Mouse (Mus musculus) mouse embryonic stem cell (cell line): ENCODE results near the gene Rab5c.

Source experiments
- in situ Hi-C, 2 experiments: fragments of 300-500 bp; cut with MboI; formaldehyde crosslinking; loops; 1 replicate in 1 of 2; 3 replicates in 1 of 2; pipeline ENCODE4 v1.14.3; 2019 to 2020; ENCODE audit warnings: low sequenced_read_pairs in 2 of 2, low pct_unique_long_range_greater_than_20kb in 1 of 2, mixed read lengths in 1 of 2; ENCODE audit not compliant: unreplicated experiment in 1 of 2

Rab5c gene

DNA sequence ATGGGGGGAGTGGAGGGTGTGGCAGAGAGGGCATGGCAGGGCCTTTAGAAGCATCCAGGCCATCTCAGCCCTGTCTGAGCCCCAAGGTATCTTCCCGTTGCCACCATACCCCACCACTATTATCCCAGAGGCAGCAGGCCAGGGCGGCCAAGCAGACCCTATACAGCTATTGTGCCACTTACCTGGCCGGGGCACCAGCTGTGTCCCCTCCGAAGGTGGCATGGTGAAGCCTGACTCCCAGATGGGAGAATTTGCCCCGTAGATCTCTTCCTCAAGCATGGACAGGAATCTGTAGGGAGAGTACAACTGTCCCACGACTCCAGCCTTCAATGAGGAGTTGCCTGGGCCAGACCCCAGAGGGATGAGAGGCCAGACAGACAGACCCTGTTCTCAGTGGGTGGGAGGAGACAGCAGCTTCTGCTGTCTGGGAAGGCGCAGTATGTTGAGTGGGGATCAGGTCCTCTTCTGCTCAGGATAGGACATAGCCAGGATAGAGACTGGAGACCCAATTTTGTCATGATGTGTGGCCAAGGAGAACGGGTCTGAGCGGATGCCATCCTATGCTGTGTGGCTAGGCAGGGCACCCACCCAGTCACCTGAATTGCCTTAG is 28.7 kb downstream of the Rab5c start:
- in situ Hi-C loops: loop anchor here in 1 of 2 experiments (10.0 kb wide), 1 partner anchor 345 kb away; no protein-coding TSS in a partner anchor

DNA sequence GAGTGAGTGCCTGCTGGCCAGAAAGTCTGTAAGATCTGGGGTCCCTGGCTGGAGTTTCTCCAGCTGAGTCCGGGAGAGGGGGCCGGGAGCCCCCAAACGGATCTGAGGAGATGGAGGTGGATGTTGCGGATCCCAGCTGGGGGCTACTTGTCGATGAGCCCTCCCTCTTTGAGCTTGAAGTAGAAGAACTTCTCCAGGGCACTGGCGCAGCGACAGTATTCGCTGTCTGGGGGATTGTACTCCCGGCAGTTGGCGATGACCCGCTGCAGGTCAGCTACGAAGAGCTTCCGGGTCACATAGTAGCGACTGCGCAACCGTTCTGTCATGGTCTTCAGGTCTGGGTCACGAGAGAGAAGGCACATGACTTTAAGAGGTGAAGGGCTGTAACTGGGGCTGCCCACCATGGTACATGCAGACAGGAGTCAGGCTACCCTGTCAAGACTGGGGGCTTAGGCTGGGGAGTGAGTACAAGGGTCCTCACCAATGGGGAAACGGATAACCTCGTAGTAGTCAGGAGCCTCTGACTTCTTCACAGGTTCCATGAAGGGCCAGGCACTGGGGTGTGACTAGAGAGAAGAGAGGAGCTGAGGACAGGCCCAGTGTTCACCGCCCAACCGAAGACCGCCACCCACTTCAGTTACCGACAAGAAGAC is 32.8 kb downstream of the Rab5c start:
- in situ Hi-C loops: loop anchor here in 1 of 2 experiments (10.0 kb wide), 1 partner anchor 340 kb away; no protein-coding TSS in a partner anchor

DNA sequence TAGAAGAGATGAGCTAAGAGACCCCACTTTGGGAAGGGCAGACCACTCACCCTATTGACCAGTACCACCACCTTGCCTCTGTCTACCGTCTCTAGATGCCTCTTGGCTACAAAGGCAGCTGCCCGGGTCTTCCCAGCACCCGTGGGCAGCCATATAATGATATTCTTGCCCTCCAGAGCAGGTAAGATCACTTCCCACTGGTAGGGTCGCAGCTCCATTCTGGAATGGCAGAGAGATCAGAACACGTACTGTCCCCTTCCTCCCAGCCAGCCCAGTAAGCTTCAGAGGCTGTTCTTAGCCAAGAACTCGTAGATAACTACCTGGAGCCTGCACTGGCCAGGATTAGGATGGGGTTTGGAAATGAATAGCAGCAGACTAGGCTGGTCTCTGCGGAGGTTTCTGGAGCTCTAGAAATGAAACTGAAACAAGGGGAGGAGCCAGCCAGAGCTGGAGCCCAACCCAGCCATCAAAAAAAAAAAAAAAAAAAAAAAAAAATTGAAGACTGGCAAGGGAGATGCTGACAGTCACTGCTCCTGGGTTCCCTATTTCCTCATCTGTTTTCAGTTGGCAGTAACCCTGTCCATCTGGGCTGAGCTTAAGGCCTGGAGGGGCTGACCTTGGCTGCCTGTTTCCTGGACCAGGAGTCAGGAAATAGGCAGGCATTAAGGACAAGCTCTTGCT is 34.0 kb downstream of the Rab5c start, which contains the start of gene Dhx58:
Gene Dhx58, minus strand, starts transcription at position 421 of the 681 bp plus-strand sequence.
- in situ Hi-C loops: loop anchor here in 1 of 2 experiments (10.0 kb wide), 1 partner anchor 339 kb away; no protein-coding TSS in a partner anchor

DNA sequence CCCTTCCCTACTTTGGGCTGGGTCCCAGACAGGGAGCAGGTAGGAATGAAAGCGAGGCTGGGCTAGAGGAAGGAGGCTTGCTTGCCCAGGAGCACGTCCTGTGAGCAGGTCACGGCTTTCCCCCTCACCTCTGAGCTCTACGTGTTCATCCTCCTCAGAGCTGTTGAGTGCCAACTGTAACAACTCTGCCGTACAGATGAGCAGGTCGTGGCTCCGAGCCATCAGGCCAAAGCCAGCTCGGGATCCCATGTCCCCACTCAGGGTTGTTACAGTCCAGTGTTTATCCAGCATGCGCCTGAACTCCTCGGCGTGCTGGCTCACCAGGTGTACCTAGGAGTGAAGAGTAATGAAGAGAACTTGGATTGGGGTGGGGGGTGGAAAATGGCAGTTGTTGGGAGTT is 34.6 kb downstream of the Rab5c start:
- in situ Hi-C loops: loop anchor here in 1 of 2 experiments (10.0 kb wide), 1 partner anchor 339 kb away; no protein-coding TSS in a partner anchor

DNA sequence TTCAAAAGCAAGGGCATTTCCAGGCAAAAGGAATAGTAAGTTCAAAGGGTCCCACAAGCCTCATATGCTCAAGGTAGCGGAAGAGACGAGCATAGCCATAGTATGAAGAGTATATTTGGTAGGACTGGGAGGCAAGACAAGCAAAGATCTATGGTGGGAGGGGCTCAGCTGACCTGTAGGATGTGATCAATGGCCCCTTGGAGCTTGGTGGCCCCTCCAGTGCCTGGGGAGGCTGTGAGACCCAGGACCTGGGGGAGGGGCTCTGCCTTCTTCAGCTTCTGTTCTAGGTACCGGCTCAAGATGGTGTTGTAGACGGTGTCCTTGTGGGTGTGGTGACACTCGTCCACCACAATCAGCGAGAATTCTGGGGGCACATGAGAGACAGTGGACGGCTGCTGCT is 35.1 kb downstream of the Rab5c start:
- in situ Hi-C loops: loop anchor here in 1 of 2 experiments (10.0 kb wide), 1 partner anchor 338 kb away; no protein-coding TSS in a partner anchor

DNA sequence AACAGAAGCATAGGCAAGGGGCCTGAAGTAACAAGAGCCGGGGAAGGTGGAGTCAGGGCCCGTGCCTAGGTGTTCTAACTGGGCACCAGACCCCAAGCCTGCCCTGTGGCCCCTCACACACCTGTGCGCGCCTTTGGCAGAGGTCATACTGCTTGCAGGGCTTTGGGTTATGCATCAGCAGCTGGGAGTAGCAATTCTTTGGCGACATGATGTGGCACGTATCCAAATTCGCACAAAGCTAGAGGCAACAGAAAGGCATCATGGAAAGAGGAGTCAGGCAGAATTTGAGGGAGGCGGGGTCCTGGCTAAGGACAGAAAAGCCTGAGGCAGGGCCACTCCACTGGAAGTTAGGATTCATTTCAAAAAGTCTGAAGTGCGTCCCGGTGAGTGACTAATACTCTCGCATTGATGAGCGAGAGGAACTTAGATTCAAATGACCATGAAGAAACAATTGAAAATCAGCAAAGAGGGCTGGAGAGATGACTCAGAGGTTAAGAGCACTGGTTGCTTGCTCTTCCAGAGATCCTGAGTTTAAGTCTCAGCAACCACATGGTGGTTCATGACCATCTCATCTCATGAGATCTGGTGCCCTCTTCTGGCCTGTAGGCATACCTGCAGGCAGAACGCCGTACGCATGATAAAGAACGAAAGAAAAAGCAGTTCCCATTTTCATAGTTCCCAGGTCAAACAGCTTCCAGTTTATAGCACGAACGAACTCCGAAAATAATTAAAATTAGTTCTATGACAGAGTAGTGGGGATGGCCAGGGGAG is 35.7 kb downstream of the Rab5c start:
- in situ Hi-C loops: loop anchor here in 1 of 2 experiments (10.0 kb wide), 1 partner anchor 337 kb away; no protein-coding TSS in a partner anchor

DNA sequence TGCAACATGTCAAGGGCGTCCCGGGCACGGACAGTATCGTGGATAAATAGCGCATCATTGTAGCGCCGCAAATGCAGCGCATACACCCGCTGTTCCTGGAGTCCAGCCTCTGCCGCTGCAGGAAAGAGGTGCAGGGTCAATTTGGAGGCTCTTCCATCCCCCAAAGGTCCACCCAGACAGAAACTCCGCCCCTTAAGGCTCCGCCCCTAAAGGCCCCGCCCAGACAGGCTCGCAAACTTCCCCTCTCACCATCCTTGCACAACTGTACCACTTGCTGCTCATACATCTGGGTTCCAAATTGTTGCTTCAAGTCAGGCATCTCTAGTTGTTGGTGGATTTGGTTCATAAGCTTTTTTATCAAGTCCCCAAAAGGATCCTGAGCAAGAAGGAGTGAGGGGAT is 36.7 kb downstream of the Rab5c start:
- in situ Hi-C loops: loop anchor here in 1 of 2 experiments (10.0 kb wide), 1 partner anchor 336 kb away; no protein-coding TSS in a partner anchor

DNA sequence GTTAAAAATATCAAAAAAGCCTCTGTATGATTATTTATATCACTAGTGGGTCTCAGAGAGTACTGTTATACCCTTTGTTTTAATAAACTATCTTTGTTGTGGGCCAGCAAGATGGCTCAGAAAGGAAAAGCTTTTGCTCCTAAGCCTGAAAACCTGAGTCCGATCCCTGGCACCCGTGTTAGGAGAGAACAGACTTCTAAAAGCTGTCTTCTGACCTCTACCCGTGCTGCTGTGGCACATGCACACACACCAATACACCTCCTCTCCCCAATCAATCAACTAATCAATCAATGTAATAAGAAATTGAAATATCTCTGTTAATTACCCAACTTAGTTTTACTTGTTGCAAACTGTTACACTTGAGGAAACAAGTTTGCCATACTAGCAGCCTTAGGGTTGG is 37.3 kb downstream of the Rab5c start:
- in situ Hi-C loops: loop anchor here in 1 of 2 experiments (10.0 kb wide), 1 partner anchor 336 kb away; no protein-coding TSS in a partner anchor

DNA sequence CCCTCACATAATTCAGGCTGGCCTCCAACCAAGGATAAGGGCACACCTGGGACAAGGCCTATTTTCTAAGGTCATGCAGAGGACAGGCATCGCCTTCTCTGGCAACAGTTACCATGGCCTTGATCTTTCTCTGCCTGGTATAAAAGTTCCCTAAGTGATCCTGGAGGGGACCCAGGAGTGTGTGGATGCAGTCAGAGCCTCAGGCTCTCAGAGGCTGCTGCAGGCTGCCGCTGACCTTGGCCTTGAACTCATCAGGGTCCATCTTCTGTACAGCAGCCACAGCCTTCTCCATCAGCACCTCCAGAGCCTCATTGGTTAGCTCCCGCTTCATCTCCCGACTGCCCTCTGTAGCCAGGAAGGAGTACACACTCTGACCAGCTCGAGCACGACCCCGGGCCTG is 40.1 kb downstream of the Rab5c start:
- in situ Hi-C loops: loop anchor here (5.0 to 10.0 kb wide), 5 partner anchors 71 to 341 kb away; partner anchors contain the start of genes Cnp (in 1 of the 2) and Hap1 (in 1 of the 2)

DNA sequence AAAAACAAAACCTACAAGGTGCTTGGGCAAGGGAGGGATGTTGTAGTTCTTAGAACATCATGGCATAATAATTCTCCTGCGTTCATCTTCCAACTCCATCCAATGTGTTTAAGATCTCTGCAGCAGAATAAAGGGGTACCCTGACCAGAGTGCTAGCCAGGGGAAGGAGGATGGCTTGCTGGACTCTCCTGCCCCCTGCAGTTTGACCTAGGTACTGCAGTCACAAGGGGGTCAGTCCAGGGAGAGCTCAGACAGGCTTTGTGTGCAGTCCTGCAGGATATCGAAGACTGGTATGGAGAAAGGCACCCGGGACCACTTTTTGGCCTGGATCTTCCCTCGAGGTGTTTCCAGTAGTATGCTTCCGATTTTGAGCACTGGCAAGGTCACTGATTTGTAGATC is 43.1 kb downstream of the Rab5c start:
- in situ Hi-C loops: loop anchor here (5.0 to 10.0 kb wide), 5 partner anchors 68 to 338 kb away; partner anchors contain the start of genes Cnp (in 1 of the 2) and Hap1 (in 1 of the 2)

DNA sequence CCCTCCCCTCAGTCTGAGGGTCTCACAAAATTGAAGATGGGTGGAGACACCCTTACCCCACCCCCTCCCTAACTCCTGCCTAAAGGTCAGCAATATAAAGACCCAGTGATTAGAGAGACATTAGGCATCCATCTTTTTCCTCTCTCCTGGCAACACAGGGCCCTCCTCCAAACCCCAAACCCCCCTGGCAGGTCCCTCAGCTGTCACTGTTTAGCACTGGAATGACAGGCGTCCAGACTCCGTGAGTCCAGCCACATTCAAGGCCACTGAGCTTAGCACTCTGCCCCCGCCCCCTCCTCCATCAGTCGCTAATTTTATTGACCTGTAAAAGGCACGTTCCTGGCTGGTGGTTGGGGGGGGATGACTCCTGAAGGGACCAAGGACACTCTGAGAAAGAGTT is 44.9 kb downstream of the Rab5c start:
- in situ Hi-C loops: loop anchor here in 1 of 2 experiments (10.0 kb wide), 1 partner anchor 268 kb away; no protein-coding TSS in a partner anchor

DNA sequence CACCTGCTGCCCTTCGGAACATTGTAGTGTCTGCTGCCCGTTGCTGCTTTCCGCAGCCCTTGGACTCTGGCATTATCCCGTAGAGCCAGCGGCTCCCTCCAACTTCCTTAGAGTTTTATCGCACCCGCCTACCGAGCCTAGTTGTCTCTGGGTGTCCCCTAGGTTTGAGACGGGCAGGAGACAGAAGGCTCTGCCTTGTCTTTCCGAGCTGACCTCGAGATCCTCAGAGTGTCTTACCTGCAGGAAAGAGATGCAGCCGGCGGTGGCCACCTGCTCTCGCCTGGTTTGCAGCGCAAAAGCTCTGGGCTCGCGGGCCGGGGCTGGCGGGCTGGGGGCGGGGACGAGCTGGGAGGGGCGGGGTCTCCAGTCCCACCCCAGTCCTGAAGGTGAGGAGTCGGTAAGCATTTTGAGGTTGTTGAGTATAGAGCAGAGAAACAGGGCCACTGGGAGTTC is 45.8 kb downstream of the Rab5c start, which contains the start of gene Zfp385c:
Gene Zfp385c, minus strand, starts transcription at position 292 of the 453 bp plus-strand sequence.
- in situ Hi-C loops: loop anchor here in 1 of 2 experiments (10.0 kb wide), 1 partner anchor 267 kb away; no protein-coding TSS in a partner anchor

DNA sequence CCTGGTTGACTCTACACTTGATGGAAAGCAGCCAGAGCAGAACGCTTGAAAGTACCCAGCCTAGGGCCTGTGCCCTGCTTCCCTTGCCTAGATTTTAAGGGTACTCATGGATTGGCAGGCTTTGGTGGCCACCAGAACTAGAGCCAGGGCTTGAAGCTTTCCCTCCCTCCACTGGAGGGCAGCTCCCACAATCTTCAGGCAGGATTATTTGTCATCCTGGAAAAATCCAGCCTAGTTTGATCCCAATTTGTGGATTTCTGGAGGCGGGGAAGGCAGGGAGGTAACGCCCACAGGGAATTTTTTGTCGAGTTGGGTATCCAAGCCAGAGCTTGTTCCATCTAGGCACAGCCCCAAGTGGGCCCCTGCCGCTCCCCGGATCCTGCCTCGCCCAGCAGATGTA is 47.6 kb downstream of the Rab5c start:
- in situ Hi-C loops: loop anchor here in 1 of 2 experiments (10.0 kb wide), 1 partner anchor 266 kb away; no protein-coding TSS in a partner anchor

DNA sequence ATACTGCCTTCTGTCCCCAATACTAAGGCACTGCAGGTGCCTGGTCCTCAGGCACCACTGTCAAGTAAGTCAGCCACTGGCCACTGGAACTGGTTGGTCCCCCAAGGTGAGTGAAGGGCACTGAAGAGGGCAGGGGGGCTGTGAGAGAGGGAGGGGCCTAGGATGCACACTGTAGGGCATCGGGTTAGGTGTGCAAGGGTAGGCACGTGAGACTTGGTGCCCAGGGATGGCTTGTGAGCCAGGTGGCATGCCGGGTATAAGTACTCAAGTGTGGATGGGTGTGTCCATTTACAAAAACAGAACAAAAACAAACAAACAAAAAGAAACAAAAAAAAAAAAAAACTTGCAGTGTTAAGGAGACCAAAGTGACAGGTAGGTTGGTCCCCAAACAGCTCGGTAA is 49.6 kb downstream of the Rab5c start:
- in situ Hi-C loops: no loop called here

DNA sequence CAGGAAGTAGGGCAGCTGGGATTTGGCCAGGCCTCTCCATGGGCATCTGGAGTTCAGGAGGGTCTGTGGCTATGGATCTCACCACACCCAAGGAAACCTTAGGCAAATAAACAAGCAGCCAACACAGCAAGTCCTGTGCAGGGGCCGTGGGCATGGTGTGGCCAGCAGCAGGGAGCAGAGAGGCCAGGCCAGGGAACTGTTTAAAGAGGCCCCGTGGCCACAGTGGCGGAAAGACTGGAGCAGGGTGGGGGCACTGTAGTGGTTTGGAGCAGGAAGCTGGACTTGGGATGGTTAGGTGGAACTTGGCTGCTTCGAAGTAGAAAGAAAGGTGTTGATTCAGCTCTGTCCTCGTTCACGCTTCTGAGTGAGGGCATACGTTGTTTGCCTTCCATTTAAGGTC is 50.8 kb downstream of the Rab5c start:
- in situ Hi-C loops: no loop called here

DNA sequence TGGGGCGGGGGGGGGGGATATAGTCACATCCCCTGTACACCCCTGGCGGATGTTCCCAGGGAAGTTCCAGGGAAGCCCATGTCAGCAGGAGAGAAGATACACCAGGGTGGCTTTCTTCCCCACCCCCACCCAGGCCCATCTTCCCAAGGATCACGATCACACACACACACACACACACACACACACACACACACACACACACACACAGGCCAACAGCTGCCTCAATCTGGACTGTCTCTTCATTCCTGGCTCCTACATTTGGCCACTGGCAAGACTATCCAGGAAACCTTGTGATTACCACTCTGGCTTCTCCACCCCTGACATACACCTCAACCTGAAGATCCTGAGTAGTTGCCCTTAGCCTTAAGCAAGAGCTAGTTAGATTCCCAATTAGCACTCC is 52.6 kb downstream of the Rab5c start:
- in situ Hi-C loops: no loop called here

DNA sequence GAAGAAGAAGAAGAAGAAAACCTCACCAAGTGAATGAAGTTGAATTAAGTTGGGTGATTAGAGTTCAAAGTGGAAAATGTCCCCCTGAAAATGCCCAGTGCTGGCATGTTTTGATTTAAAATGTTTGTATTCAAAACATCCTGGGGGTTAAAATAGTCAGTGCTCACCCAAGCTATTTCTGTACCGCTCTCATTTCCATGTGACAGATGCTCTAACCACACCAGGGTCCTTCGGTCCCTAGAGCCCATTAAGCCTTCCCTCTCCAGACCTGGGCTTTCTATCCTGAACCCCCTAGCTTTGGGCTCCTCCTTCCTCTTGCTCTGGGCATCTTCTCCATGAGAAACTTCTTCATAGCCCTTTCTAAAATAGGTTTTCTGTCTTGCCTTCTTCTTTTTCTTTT is 53.9 kb downstream of the Rab5c start:
- in situ Hi-C loops: no loop called here

DNA sequence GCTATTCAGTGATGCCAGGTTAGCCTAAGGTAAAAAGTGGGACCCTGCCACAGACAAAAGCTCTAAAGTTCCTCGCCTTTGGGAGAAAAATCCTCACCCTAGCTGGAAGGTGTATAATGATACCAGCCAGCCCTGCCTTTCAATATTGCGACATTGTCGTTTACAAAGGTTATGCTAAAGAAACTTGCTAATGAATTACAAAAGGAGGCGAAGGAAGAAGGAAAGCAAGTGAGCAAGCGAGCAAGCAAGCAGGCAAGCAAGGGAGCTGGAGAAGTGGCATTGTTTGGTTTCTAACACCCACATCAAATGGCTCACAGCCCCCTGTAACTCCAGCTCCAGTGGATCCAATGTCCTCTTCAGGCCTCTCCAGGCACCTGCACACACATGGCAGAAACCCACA is 55.5 kb downstream of the Rab5c start:
- in situ Hi-C loops: no loop called here
